Mouse (Mus musculus) liver, adult 2 months (tissue): ENCODE data around the gene Cacna1a. TPM values are rescaled to one million over a fixed set of nuclear protein-coding genes. Genes with fewer than 3 reads are reported as not detected.

Source experiments
- DNase-seq: peaks from one replicate; pipeline ENCODE4 v3.0.0-alpha.2; 2011; ENCODE audit warnings: low read depth, low spot score; ENCODE audit errors: extremely low read depth
- H3K27ac ChIP-seq: fragments of 200-500 bp; replicated peaks from 2 replicates; pipeline ENCODE4 v1.5.1; 2012; ENCODE audit warnings: low read depth, mild to moderate bottlenecking, control low read depth, inconsistent platforms, low read length; ENCODE audit not compliant: insufficient read depth
- H3K27me3 ChIP-seq: fragments of 200-500 bp; 2 replicates; pipeline ENCODE4 v1.6.1; 2012; ENCODE audit warnings: mild to moderate bottlenecking, moderate library complexity, low read length, inconsistent platforms; ENCODE audit not compliant: control insufficient read depth, insufficient read depth
- H3K36me3 ChIP-seq: fragments of 200-500 bp; 2 replicates; pipeline ENCODE4 v1.6.1; 2012; ENCODE audit warnings: low read length, inconsistent platforms; ENCODE audit not compliant: control insufficient read depth, insufficient read depth
- H3K4me1 ChIP-seq: fragments of 200-500 bp; 2 replicates; pipeline ENCODE4 v1.6.1; 2011; ENCODE audit warnings: low read length; ENCODE audit not compliant: control insufficient read depth, insufficient read depth
- H3K4me3 ChIP-seq: fragments of 200-500 bp; 2 replicates; pipeline ENCODE4 v1.5.1; 2011; ENCODE audit warnings: low read depth, mild to moderate bottlenecking, control low read depth, low read length, moderate library complexity; ENCODE audit not compliant: insufficient read depth
- H3K79me2 ChIP-seq: fragments of 200-500 bp; 2 replicates; pipeline ENCODE4 v1.6.1; 2012; ENCODE audit warnings: inconsistent platforms, mild to moderate bottlenecking, low read length, moderate library complexity; ENCODE audit not compliant: control insufficient read depth, insufficient read depth
- H3K9ac ChIP-seq: fragments of 200-500 bp; 2 replicates; pipeline ENCODE4 v1.6.1; 2012; ENCODE audit warnings: low read depth, mild to moderate bottlenecking, control low read depth, inconsistent platforms, low read length
- CTCF ChIP-seq: fragments of 200-500 bp; IDR thresholded peaks from 2 replicates; pipeline ENCODE4 v1.5.1; 2011; ENCODE audit warnings: low read depth, low read length, control low read depth
- POLR2A ChIP-seq: fragments of 200-500 bp; IDR thresholded peaks from 2 replicates; pipeline ENCODE4 v1.6.1; 2011; ENCODE audit warnings: low read length, control low read depth; ENCODE audit not compliant: insufficient read depth; ENCODE audit errors: extremely low read depth
- WGBS: fragments of 180-500 bp; shearing (Covaris S2); methylation state at CpG from one replicate; pipeline ENCODE4 v1.1.7; 2018; 5-methylcytosine and 5-hydroxymethylcytosine counted together
- polyA plus RNA-seq: library from polyadenylated mRNA; depleted of rRNA; stranded (reverse); fragments of >200 nt; gene quantifications from 2 replicates; pipeline ENCODE4 v1.2.3, GENCODE M21; 2012; rRNA removed
- total RNA-seq: library from RNA; depleted of rRNA; stranded (reverse); fragments of >200 nt; gene quantifications from 2 replicates; pipeline ENCODE4 v1.2.3, GENCODE M21; 2014; rRNA removed

The Cacna1a gene
- total RNA-seq (0.20 and 0.28 TPM in 2 replicates), polyA plus RNA-seq (2.1 and 3.2 TPM in 2 replicates)

DNA sequence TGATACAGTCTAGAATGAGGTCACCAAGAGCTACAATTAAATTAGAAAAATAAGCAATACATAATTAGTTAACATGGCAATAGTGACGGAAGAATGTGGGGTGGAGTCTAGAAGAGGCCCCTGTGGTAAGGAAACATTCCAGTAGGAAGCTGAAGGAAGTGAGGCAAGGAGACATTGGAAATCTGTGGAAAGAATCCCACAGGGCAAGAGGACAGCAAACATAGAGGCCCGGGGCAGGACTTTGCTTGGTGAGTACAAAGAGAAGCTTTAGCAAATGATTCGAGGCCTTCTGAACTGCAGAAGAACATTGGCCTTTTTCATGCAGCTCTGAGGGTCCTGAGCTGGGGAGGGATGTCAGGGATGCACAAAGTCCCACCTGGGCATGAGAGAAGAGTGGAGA lies at the start of gene Cacna1a:
TSS of gene Cacna1a (plus strand) at position 166 of the 400 bp plus-strand sequence.
- Histone ChIP-seq H3K27me3 (no peaks in the 10 kb centered on the region), H3K36me3 (no peaks in the 10 kb centered on the region), H3K27ac (no peak within 1 kb of the TSS), H3K79me2 (no peaks in the 10 kb centered on the region), H3K4me1 (peaks cover 7% of the 10 kb centered on the region), H3K4me3 (no peak within 1 kb of the TSS), H3K9ac (no peak within 1 kb of the TSS)
- WGBS = 35% methylated on average over 3 of the region's 3 CpGs
- peak; percentile 58 for DNase-seq
- no peak for TF ChIP-seq POLR2A
- no peak for TF ChIP-seq CTCF

DNA sequence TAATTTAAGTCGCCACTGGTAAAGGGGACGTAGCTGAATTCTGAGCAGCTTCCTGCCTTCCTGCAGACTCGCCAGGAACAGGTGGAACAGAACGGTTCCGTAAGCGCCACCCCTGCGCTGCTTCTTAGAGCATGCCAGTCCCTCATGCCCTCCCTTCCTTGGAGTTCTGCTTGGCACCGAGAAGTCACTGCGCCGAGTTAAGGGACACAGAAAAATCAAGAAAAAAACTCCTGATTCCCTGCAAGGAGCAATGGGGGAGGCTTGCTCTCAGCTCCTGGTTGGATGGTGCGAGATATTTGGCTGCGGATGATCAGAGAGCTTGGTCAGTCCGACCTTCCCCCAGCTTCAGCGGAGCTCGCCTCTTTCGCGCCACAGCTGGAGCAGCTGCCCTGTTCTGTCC lies 49.7 kb upstream of the Cacna1a start:
- no peak for TF ChIP-seq POLR2A
- TF ChIP-seq CTCF = no peak
- Histone ChIP-seq H3K9ac (no peak overlapping the region), H3K27me3 (peaks cover 3% of the 10 kb centered on the region; the same call in 1 of the 2 replicates), H3K36me3 (no peaks in the 10 kb centered on the region), H3K4me3 (no peak overlapping the region), H3K4me1 (no peaks in the 10 kb centered on the region), H3K27ac (no peak overlapping the region), H3K79me2 (no peaks in the 10 kb centered on the region)
- WGBS = 23% methylated on average over 17 of the region's 17 CpGs
- no peak for DNase-seq

DNA sequence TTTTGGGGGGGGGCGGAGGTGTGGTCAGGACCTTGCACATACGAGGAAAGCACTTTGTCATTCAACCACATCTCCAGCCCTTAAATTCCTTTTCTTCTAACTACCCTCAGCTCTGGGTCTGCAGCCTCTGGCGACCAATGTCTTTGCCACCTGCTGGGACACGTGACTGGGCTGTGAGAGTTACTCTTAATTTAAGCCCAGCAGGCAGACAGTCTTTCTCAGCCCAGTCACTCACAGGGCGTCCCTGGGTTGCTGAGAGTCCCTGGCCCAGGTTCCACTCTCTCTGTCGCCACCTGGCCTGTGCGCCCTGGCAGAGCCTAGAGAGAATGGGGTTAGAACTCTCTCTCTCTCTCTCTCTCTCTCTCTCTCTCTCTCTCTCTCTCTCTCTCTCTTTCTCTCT lies 48.9 kb upstream of the Cacna1a start:
- WGBS = 24% methylated on average over 7 of the region's 7 CpGs
- H3K9ac ChIP-seq = no peak overlapping the region
- no peaks in the 10 kb centered on the region for H3K4me1 ChIP-seq
- H3K27ac ChIP-seq = no peak overlapping the region
- H3K27me3 ChIP-seq = peaks cover 3% of the 10 kb centered on the region; the same call in 1 of the 2 replicates
- H3K79me2 ChIP-seq = no peaks in the 10 kb centered on the region
- DNase-seq = no peak
- no peak overlapping the region for H3K4me3 ChIP-seq
- H3K36me3 ChIP-seq = no peaks in the 10 kb centered on the region
- TF ChIP-seq CTCF (no peak), POLR2A (no peak)

DNA sequence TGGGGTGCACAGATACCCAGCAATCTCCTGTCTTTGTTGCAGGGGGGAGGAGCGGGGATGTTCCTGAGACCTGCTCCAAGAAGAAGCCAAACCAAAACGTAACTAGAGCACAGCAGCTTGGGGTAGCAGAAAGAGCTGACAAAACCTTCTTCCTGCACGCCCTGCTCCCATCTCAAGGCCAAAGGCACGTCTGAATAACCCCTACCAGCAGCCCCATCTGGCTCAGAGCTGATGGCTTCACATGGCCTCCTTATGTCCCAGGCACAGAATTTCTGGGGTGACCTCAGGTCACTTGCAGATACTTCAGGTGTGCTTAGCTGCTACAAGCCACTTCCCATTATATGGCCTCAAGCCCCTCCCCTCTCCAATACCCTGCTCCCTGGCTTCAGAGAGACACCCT lies 48.4 kb upstream of the Cacna1a start:
- H3K79me2 ChIP-seq = no peaks in the 10 kb centered on the region
- no peak overlapping the region for H3K4me3 ChIP-seq
- no peak for DNase-seq
- 64% methylated on average over 4 of the region's 4 CpGs for WGBS
- peaks cover 3% of the 10 kb centered on the region; the same call in 1 of the 2 replicates for H3K27me3 ChIP-seq
- TF ChIP-seq POLR2A = no peak
- no peaks in the 10 kb centered on the region for H3K4me1 ChIP-seq
- H3K36me3 ChIP-seq = no peaks in the 10 kb centered on the region
- H3K27ac ChIP-seq = no peak overlapping the region
- H3K9ac ChIP-seq = no peak overlapping the region

DNA sequence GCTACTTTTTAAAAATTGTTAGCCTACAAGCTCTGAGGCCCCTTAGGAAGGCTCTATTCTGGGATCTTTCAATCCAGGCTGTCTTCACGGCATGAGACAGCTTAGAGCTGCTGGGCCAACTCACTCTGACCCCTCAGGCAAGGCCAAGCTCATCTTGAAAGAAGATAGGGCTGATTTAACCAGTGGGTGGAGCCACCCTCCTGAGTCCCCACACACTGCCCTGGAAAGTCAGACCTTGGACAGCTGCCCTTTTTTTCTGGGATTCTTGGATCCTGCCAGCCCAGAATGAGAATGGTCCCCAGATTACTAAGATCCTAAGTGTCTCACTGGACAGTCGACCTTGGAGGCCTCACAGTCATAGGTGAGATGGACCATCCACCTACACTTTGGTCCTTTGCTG lies 47.6 kb upstream of the Cacna1a start:
- WGBS = 17% methylated on average over 2 of the region's 2 CpGs
- no peak overlapping the region for H3K27ac ChIP-seq
- no peak overlapping the region for H3K4me3 ChIP-seq
- DNase-seq = no peak
- H3K4me1 ChIP-seq = no peaks in the 10 kb centered on the region
- TF ChIP-seq CTCF = no peak
- no peak for TF ChIP-seq POLR2A
- peaks cover 3% of the 10 kb centered on the region; the same call in 1 of the 2 replicates for H3K27me3 ChIP-seq
- H3K79me2 ChIP-seq = no peaks in the 10 kb centered on the region
- H3K36me3 ChIP-seq = no peaks in the 10 kb centered on the region
- no peak overlapping the region for H3K9ac ChIP-seq

DNA sequence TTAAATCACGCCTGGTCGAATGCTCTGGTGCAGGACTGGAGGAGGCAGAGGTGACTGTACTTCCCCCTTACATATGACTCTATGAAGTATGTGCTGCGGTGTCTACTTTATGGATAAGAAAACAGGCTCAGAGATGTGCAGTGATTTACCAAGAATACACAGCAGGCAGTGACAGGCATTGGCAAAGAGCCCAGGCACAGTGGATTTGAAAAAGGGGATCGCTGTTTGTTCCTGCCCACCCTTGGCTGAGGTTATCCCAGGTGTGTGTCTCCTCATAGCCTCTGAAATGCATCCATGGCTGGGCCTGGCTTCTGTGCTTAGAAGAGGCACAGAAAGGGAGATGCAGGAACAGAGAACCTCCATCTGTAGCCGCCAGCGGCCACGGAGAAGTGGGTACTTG lies 42.7 kb upstream of the Cacna1a start:
- no peaks in the 10 kb centered on the region for H3K36me3 ChIP-seq
- peaks cover 8% of the 10 kb centered on the region; the same call in 1 of the 2 replicates for H3K4me1 ChIP-seq
- H3K4me3 ChIP-seq = no peak overlapping the region
- H3K27me3 ChIP-seq = no peaks in the 10 kb centered on the region
- no peak overlapping the region for H3K9ac ChIP-seq
- 85% methylated on average over 7 of the region's 7 CpGs for WGBS
- DNase-seq = no peak
- no peak for TF ChIP-seq CTCF
- no peak for TF ChIP-seq POLR2A
- no peak overlapping the region for H3K27ac ChIP-seq
- no peaks in the 10 kb centered on the region for H3K79me2 ChIP-seq
